ENCODE assay signal across 22 mouse cellular contexts in the genomic region with DNA sequence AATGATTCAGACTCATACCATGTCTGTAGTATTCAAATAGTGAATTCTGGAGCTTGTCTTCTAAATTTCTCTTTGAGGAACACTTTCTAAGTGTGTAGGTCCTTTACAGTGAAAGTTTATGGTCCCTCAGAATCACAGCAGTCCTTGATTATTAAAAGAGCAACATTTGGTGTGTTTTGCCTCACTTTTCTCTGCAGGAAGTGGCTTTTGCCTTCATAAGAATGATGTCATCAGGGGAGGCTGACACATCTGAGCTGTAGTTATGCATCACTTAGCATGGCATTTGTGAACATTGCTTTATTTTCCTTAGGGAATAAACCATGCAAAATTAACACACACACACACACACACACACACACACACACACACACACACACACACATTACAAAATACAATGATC.
DNase-seq lines count a peak whose midpoint lies in the region; ATAC-seq lines count a peak whose summit lies in the region.
"Had no signal": no experiment of that assay in that cellular context is flagged by ENCODE, and none has a peak within 500 bp of the region (broad histone marks: within the 10 kb centered on the region; RNA-seq: fewer than 3 reads in every experiment).

No protein-coding gene starts in this region.

- no peaks in the 10 kb centered on the region for H3K36me3 ChIP-seq in forebrain, embryonic 15.5 days
- H3K36me3 ChIP-seq: embryonic facial prominence, embryonic 12.5 days; G1E; heart, embryonic 10.5 days; hindbrain, embryonic 12.5 days; intestine, embryonic 15.5 days had no signal

- H3K27ac ChIP-seq in forebrain, embryonic 15.5 days (replicated peaks), result no peak overlapping the region
- H3K27ac ChIP-seq: embryonic facial prominence, embryonic 12.5 days; forebrain, embryonic 13.5 days; heart, embryonic 10.5 days; hindbrain, embryonic 12.5 days; intestine, embryonic 15.5 days had no signal

- peak; percentile 85 for ATAC-seq in inflammation-experienced regulatory T-cells, adult 6 months
- ATAC-seq in forebrain, embryonic 15.5 days (replicated peaks), result no peak
- ATAC-seq: forebrain, embryonic 13.5 days; hindbrain, embryonic 16.5 days; intestine, embryonic 15.5 days had no signal

- peak; percentile 1 for DNase-seq in 3134 (ENCODE audit: extremely low read depth, insufficient read length, low spot score)
- DNase-seq in CD4-positive helper T cell, adult 2 months (ENCODE audit: low read depth, low spot score), result peak; percentile 27
- DNase-seq in Muller cell, postnatal 12 days (ENCODE audit: inconsistent ontology term), result peak; percentile 6
- no peak for DNase-seq in layer of hippocampus, postnatal 14 days (ENCODE audit: low spot score in 2 of 2)
- DNase-seq in ovary, postnatal 10 days (ENCODE audit: low spot score), result no peak
- DNase-seq: adrenal gland, adult 2 months; adrenal gland, postnatal 25 days; cerebellum, adult 2 months; gastrocnemius, postnatal 36 days; heart, adult 18-20 months; heart, postnatal 10 days; heart, postnatal 4 days; kidney, adult 18-20 months had no signal

- H3K27me3 ChIP-seq in forebrain, embryonic 15.5 days, result no peaks in the 10 kb centered on the region
- H3K27me3 ChIP-seq: embryonic facial prominence, embryonic 12.5 days; forebrain, embryonic 13.5 days; hindbrain, embryonic 12.5 days; intestine, embryonic 15.5 days had no signal

- H3K4me1 ChIP-seq in forebrain, embryonic 15.5 days, result no peaks in the 10 kb centered on the region
- H3K4me1 ChIP-seq: embryonic facial prominence, embryonic 12.5 days; forebrain, embryonic 13.5 days; heart, embryonic 10.5 days; hindbrain, embryonic 12.5 days; intestine, embryonic 15.5 days had no signal

- no peaks in the 10 kb centered on the region for H3K9me3 ChIP-seq in forebrain, embryonic 15.5 days
- H3K9me3 ChIP-seq: embryonic facial prominence, embryonic 12.5 days; forebrain, embryonic 13.5 days; G1E; heart, embryonic 10.5 days; hindbrain, embryonic 12.5 days; intestine, embryonic 15.5 days had no signal

- H3K4me2 ChIP-seq in forebrain, embryonic 15.5 days (replicated peaks), result no peak overlapping the region
- H3K4me2 ChIP-seq: embryonic facial prominence, embryonic 12.5 days; forebrain, embryonic 13.5 days; hindbrain, embryonic 12.5 days; intestine, embryonic 15.5 days had no signal

- H3K9ac ChIP-seq in forebrain, embryonic 15.5 days (replicated peaks), result no peak overlapping the region
- H3K9ac ChIP-seq: embryonic facial prominence, embryonic 12.5 days; forebrain, embryonic 13.5 days; hindbrain, embryonic 12.5 days; intestine, embryonic 15.5 days had no signal

- H3K4me3 ChIP-seq in forebrain, embryonic 15.5 days, result no peak overlapping the region
- H3K4me3 ChIP-seq: embryonic facial prominence, embryonic 12.5 days; forebrain, embryonic 13.5 days; heart, embryonic 10.5 days; hindbrain, embryonic 12.5 days; intestine, embryonic 15.5 days had no signal

Comparison
In these comparisons a context has a peak if more than half of its experiments do, and no peak if none do; other contexts are left out.
1. DNase-seq: peak in 3134 (single experiment), CD4-positive helper T cell, adult 2 months (single experiment) and Muller cell, postnatal 12 days (single experiment); none in layer of hippocampus, postnatal 14 days (0 of 2) and ovary, postnatal 10 days (single experiment).